Mouse (Mus musculus): Measurements from ENCODE around the gene 4933417A18Rik. TPM values are rescaled to one million over a fixed set of nuclear protein-coding genes. Genes with fewer than 3 reads are reported as not detected.
"Not testable (repeated sequence)": the region's sequence is repeated elsewhere in the genome, so short reads cannot be mapped to it uniquely, and the experiment has no call there.

4933417A18Rik gene
- polyA plus RNA-seq, 1 experiment from 2014 or later, result not detected

DNA sequence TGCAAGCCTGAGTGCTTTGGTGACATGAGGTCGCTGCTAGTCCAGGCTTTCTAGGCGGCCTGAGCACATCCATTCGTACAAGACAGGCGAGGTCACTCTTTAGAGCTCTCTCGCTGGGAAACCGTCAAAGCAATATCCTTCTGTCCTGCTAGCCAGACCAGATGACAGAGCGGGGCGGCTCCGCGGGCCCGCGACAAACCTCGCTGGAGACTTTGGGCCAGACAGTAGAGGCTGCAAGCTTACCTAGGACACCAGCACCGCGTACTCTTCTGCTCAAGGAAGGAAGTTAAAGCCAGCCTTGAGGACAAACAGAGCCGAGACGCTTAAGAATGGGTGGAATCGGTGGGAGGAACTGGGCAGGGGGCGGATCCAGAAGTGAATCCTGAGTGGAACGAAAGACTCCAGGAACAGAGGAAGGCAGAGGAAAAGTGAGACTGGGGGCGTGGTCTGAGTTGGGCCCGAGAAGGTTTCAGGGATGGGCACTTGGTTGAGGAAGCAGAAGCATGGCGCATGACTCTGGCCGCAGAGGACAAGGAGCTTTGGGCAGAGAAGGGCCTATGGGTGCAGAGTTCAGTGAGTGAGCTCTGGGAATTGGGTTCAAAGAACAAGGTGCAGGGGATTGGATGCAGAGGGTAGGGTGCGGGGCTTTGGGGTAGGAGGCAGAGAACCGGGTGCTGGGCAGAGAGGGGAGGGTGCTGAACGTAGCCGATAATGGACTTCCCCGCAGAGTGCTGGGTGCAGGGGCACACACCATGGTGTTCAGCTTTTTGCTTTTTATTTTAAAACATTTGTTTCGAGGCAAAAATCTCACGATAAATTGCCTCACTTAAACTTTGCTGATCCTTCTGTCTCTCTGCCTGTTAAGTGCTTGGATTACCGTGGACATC is 39.5 kb downstream of the 4933417A18Rik start, which contains the start of gene Eci3:
Eci3 (minus strand) TSS at position 300 of the 887 bp plus-strand sequence.
- Histone ChIP-seq H3K4me3 (ENCODE audit: low read depth, low read length) (peak within 1 kb of the TSS; percentile 43), H3K9me3 (ENCODE audit: low read depth, low read length) (no peaks in the 10 kb centered on the region), H3K4me1 (ENCODE audit: insufficient read depth) (peaks cover 3% of the 10 kb centered on the region), H3K4me2 (peak within 1 kb of the TSS; percentile 77), H3K27ac (ENCODE audit: low read depth) (no peak within 1 kb of the TSS), H3K9ac (peak within 1 kb of the TSS; percentile 58), H3K36me3 (ENCODE audit: insufficient read depth) (no peaks in the 10 kb centered on the region), H3K27me3 (ENCODE audit: insufficient read depth, low read length) (peaks cover 7% of the 10 kb centered on the region; the same call in 1 of the 2 replicates)
- DNase-seq, result peak; percentile 73
- 2% methylated on average over 32 of the region's 32 CpGs for WGBS
- peak; percentile 88 for ATAC-seq (ENCODE audit: insufficient read depth)
- TF ChIP-seq CTCF (IDR thresholded peaks at IDR 0.05; ENCODE audit: low read depth), result no peak

GRCm38 (mm10) chr13:34964419-34964818 is 40.2 kb downstream of the 4933417A18Rik start:
- DNase-seq, result peak; percentile 4
- H3K9ac ChIP-seq, result no peak overlapping the region

DNA sequence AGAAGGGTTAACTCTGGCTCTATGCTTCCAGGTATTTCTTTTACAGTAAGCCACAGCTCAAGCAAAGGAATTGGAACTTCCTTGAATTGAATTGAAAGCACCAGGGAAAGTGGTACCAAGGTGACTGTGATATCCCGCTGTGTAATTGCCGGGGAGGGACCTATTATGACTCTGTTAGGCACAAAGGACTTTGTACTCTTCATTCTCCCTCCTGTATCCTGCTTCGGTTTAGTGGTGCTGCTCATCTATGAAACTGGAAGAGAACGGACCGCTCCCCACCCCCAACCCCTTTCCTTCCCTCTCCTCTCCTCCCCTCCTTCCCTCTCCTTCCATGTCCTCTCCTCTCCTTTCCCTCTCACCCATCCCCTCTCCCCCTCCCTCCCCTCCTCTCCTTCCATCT is 40.7 kb downstream of the 4933417A18Rik start:
- peak overlapping the region; percentile 43 for H3K4me3 ChIP-seq (ENCODE audit: low read depth, low read length)
- no peak for ATAC-seq (ENCODE audit: insufficient read depth)
- 19% methylated on average over 5 of the region's 5 CpGs for WGBS

More at GRCm38 (mm10) chr13:34964419-34964818, 40.2 kb downstream of the 4933417A18Rik start:
- Histone ChIP-seq H3K4me1 (ENCODE audit: insufficient read depth) (peaks cover 3% of the 10 kb centered on the region), H3K4me3 (ENCODE audit: low read depth, low read length) (peak overlapping the region; percentile 43), H3K36me3 (ENCODE audit: insufficient read depth) (no peaks in the 10 kb centered on the region), H3K27me3 (ENCODE audit: insufficient read depth, low read length) (peaks cover 7% of the 10 kb centered on the region; the same call in 1 of the 2 replicates), H3K4me2 (peak overlapping the region; percentile 77), H3K9me3 (ENCODE audit: low read depth, low read length) (no peaks in the 10 kb centered on the region), H3K27ac (ENCODE audit: low read depth) (no peak overlapping the region)
- no peak for ATAC-seq (ENCODE audit: insufficient read depth)
- no peak for TF ChIP-seq CTCF (IDR thresholded peaks at IDR 0.05; ENCODE audit: low read depth)
- WGBS, result 5% methylated on average over 14 of the region's 14 CpGs

DNA sequence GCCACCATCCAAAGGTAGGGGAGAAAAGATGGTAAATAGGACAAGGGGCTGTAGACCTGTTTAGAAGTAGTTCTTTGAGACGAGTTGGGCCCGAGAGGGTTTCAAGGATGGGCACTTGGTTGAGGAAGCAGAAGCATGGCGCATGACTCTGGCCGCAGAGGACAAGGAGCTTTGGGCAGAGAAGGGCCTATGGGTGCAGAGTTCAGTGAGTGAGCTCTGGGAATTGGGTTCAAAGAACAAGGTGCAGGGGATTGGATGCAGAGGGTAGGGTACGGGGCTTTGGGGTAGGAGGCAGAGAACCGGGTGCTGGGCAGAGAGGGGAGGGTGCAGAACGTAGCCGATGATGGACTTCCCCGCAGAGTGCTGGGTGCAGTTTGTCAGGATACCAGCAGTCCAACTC is 41.4 kb downstream of the 4933417A18Rik start:
- H3K4me3 ChIP-seq (ENCODE audit: low read depth, low read length); DNase-seq; H3K9ac ChIP-seq; H3K36me3 ChIP-seq (ENCODE audit: insufficient read depth); H3K27me3 ChIP-seq (ENCODE audit: insufficient read depth, low read length); H3K9me3 ChIP-seq (ENCODE audit: low read depth, low read length); H3K4me1 ChIP-seq (ENCODE audit: insufficient read depth); H3K27ac ChIP-seq (ENCODE audit: low read depth); H3K4me2 ChIP-seq; ATAC-seq (ENCODE audit: insufficient read depth): not testable (repeated sequence)
- 68% methylated on average over 9 of the region's 9 CpGs for WGBS

More for the DNA sequence above, 40.7 kb downstream of the 4933417A18Rik start:
- Histone ChIP-seq H3K9ac (no peak overlapping the region), H3K9me3 (ENCODE audit: low read depth, low read length) (no peaks in the 10 kb centered on the region), H3K4me2 (peak overlapping the region; percentile 77; the same call in 1 of the 2 replicates), H3K27ac (ENCODE audit: low read depth) (no peak overlapping the region), H3K36me3 (ENCODE audit: insufficient read depth) (no peaks in the 10 kb centered on the region), H3K4me1 (ENCODE audit: insufficient read depth) (peaks cover 3% of the 10 kb centered on the region), H3K27me3 (ENCODE audit: insufficient read depth, low read length) (peaks cover 7% of the 10 kb centered on the region; the same call in 1 of the 2 replicates)
- DNase-seq, result no peak
- TF ChIP-seq CTCF (IDR thresholded peaks at IDR 0.05; ENCODE audit: low read depth), result no peak

DNA sequence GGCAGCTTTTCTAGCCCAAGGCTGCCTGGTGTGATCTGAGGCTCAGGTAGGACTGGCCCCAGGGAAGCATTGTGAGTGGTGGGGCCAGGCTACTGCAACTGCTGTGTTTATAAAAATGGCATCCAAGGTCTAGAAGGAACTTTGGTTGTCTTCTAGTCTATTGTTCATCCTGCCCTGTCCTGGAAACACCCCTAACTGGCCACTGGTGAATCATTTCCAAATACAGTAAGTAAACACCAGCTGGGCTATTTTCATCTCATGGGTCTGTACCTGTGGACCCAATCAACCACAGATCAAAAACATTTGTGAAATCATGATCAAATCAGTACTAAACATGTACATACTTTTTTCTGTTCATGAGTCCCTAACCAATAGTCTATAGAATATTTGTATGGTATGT is 48.2 kb downstream of the 4933417A18Rik start:
- not testable (repeated sequence) for H3K4me3 ChIP-seq (ENCODE audit: low read depth, low read length); DNase-seq; H3K36me3 ChIP-seq (ENCODE audit: insufficient read depth); H3K27ac ChIP-seq (ENCODE audit: low read depth); H3K9ac ChIP-seq; H3K4me1 ChIP-seq (ENCODE audit: insufficient read depth); H3K27me3 ChIP-seq (ENCODE audit: insufficient read depth, low read length); H3K4me2 ChIP-seq; H3K9me3 ChIP-seq (ENCODE audit: low read depth, low read length); ATAC-seq (ENCODE audit: insufficient read depth)

- Histone ChIP-seq H3K9me3 (ENCODE audit: low read depth, low read length) (no peaks in the 10 kb centered on the region), H3K9ac (no peak overlapping the region), H3K27ac (ENCODE audit: low read depth) (no peak overlapping the region), H3K4me2 (no peak overlapping the region), H3K27me3 (ENCODE audit: insufficient read depth, low read length) (no peaks in the 10 kb centered on the region), H3K36me3 (ENCODE audit: insufficient read depth) (peaks cover 14% of the 10 kb centered on the region), H3K4me1 (ENCODE audit: insufficient read depth) (no peaks in the 10 kb centered on the region), H3K4me3 (ENCODE audit: low read depth, low read length) (no peak overlapping the region)
- WGBS, result 32% methylated on average over 1 of the region's 1 CpGs
- peak; percentile 61 for TF ChIP-seq CTCF (IDR thresholded peaks at IDR 0.05; ENCODE audit: low read depth)
- DNase-seq, result peak; percentile 75
- ATAC-seq (ENCODE audit: insufficient read depth), result no peak
Observed at GRCm38 (mm10) chr13:34973149-34973548, 48.9 kb downstream of the 4933417A18Rik start.

GRCm38 (mm10) chr13:34973770-34974169 is 49.6 kb downstream of the 4933417A18Rik start:
- Histone ChIP-seq H3K4me1 (ENCODE audit: insufficient read depth) (no peaks in the 10 kb centered on the region), H3K9me3 (ENCODE audit: low read depth, low read length) (no peaks in the 10 kb centered on the region), H3K27ac (ENCODE audit: low read depth) (no peak overlapping the region), H3K9ac (no peak overlapping the region), H3K36me3 (ENCODE audit: insufficient read depth) (peaks cover 20% of the 10 kb centered on the region), H3K27me3 (ENCODE audit: insufficient read depth, low read length) (no peaks in the 10 kb centered on the region), H3K4me2 (no peak overlapping the region), H3K4me3 (ENCODE audit: low read depth, low read length) (no peak overlapping the region)
- peak; percentile 29; the same call in 1 of the 2 replicates for TF ChIP-seq CTCF (IDR thresholded peaks at IDR 0.05; ENCODE audit: low read depth)
- WGBS, result 55% methylated on average over 1 of the region's 1 CpGs
- DNase-seq (peak; percentile 25), ATAC-seq (ENCODE audit: insufficient read depth) (no peak)

Data from lung, embryonic 14.5 days (tissue).